Mouse (Mus musculus): Measurements from ENCODE around the gene Ccdc96. TPM values are rescaled to one million over a fixed set of nuclear protein-coding genes. Genes with fewer than 3 reads are reported as not detected.

Gene Ccdc96
- polyA plus RNA-seq, 1 experiment from 2014 or later = 0.10 TPM

DNA sequence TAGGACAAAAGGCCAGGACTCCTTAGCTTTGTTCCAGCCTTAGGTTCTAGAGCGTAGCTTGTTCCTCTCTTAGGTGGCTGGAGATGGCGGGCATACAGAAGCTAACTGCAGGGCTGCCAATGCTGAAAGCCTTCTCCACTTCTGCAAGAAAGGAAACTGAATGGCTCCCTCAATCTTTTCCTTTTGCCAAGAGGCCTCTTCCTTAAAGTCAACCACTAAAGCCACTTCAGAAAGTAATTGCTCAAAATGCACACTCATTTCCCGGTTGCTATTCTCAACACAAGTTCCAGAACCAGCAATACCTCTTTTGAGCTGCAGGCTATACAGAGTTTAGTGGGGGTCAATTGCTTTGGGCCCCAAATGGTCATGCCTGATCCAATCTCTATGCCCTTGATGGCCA lies 6.9 kb upstream of the Ccdc96 start:
- no peak overlapping the region for H3K9ac ChIP-seq
- no peak overlapping the region for H3K27ac ChIP-seq
- H3K4me2 ChIP-seq = no peak overlapping the region
- H3K4me1 ChIP-seq = peaks cover 11% of the 10 kb centered on the region
- no peak overlapping the region for H3K4me3 ChIP-seq
- peaks cover 33% of the 10 kb centered on the region for H3K36me3 ChIP-seq
- 90% methylated on average over 3 of the region's 3 CpGs for WGBS
- no peak for ATAC-seq (ENCODE audit: insufficient number of reproducible peaks, low FRiP score, low TSS enrichment, low read depth)
- H3K9me3 ChIP-seq = no peaks in the 10 kb centered on the region
- no peaks in the 10 kb centered on the region for H3K27me3 ChIP-seq

DNA sequence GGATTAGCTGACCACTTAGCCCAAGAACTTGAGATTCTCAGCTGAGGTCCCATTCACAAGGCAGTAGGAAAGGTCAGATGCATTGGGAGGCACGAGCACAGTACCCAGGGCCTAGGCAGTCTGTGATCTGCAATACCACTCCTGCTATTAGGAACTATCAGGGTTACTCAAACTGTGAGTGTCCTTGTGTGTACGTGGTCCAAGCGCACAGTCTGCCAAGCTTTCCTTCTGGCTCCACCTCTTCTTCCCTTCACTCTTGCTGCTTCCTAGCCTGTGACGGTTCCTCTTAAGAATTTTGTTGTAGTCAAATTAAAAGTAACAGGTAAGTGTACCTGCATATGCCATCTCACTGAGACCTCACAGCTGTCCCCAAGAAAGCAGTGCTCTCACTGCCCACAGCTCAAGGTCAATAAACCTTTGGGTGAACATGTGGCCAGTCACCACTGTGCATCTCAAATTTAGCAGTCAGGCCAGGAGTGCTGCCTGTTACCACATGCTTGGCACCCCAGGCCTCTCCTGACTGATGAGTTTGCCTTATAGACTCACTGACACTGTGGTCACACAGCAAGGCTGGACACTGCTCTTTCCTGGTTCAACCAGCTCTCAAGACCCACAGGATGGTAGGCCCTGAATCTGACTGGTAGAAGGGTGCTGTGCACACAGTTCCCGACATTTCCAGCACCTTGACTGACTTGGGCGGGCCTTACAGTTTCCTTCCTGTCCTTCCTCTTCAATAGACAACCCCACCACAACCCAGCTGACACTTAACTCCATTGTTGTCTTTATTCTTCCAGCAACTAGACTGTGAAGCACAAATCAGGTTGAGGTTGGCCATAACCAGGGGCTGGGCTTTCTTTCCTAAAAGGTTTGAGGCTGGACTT lies 5.6 kb upstream of the Ccdc96 start:
- Histone ChIP-seq H3K27ac (no peak overlapping the region), H3K4me1 (peaks cover 20% of the 10 kb centered on the region), H3K9me3 (no peaks in the 10 kb centered on the region), H3K4me2 (no peak overlapping the region), H3K9ac (no peak overlapping the region), H3K36me3 (peaks cover 23% of the 10 kb centered on the region), H3K4me3 (no peak overlapping the region), H3K27me3 (no peaks in the 10 kb centered on the region)
- ATAC-seq (ENCODE audit: insufficient number of reproducible peaks, low FRiP score, low TSS enrichment, low read depth) = no peak
- 87% methylated on average over 6 of the region's 6 CpGs for WGBS

DNA sequence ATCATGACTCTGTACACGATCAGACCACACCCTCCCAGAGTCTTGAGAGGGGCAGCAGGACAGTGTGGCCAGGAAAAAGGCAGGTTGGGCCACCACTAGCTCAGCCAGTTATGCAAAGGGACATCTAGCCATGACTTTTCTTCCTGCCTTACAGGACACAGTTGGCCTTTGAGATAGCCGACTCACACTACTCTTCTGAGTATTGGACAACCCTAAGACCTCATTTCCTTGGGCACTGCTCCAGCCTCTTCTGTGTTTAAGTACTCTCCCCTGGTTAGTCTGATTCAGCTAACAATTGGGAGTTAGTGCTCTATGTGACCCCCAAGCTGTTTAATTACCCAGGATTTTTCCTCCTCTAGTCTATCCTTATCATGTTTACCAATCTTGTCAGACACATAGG lies 4.7 kb upstream of the Ccdc96 start:
- Histone ChIP-seq H3K27me3 (peaks cover 2% of the 10 kb centered on the region), H3K9ac (no peak overlapping the region), H3K36me3 (peaks cover 18% of the 10 kb centered on the region), H3K4me3 (no peak overlapping the region), H3K4me2 (no peak overlapping the region), H3K27ac (no peak overlapping the region), H3K4me1 (peaks cover 23% of the 10 kb centered on the region), H3K9me3 (no peaks in the 10 kb centered on the region)
- ATAC-seq (ENCODE audit: insufficient number of reproducible peaks, low FRiP score, low TSS enrichment, low read depth) = no peak
- WGBS = 71% methylated on average over 2 of the region's 2 CpGs

DNA sequence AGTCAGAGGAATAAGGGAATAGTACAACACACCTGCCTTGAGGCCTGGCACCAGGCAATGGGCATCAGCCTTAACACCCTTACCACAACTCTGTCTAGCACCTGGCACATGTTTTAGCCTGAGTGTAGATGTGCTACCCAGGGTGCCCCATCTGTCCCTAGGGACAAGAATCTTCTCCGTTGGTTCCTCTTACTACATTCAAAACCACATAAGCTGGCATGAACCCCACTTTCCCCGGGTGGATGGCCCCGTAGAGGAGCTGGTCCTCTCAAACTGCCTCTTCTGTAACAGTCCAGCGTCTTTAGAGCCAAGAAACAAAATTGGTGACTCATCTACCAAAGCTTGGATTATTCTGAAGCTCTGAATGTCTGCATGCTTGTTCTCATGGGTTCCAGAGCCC lies 4.0 kb upstream of the Ccdc96 start:
- Histone ChIP-seq H3K36me3 (peaks cover 14% of the 10 kb centered on the region), H3K9me3 (no peaks in the 10 kb centered on the region), H3K4me1 (peaks cover 30% of the 10 kb centered on the region), H3K27me3 (peaks cover 9% of the 10 kb centered on the region), H3K4me2 (no peak overlapping the region), H3K9ac (no peak overlapping the region), H3K27ac (no peak overlapping the region), H3K4me3 (no peak overlapping the region)
- ATAC-seq (ENCODE audit: insufficient number of reproducible peaks, low FRiP score, low TSS enrichment, low read depth) = no peak
- 83% methylated on average over 4 of the region's 4 CpGs for WGBS

DNA sequence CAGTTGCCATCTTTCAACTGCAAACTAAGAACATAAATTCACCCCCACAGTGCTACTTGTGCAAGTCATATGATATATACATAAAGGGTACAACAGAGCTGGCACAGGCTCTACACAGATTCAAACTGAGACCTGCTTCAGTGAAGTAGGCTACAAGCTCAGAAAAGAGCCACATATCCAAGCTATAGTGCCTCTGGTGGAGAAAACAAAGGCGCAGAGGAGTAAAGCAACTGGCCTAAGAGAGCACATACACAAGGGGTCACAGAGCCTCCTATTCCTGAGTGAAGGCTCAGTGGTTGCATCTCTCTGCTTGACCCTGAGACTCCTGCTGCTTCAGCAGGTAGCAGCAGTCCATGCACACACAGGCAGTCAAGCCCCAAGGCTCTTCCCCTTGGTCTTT lies 3.3 kb upstream of the Ccdc96 start:
- peaks cover 6% of the 10 kb centered on the region for H3K36me3 ChIP-seq
- H3K4me2 ChIP-seq = no peak overlapping the region
- ATAC-seq (ENCODE audit: insufficient number of reproducible peaks, low FRiP score, low TSS enrichment, low read depth) = no peak
- peaks cover 16% of the 10 kb centered on the region for H3K27me3 ChIP-seq
- peaks cover 30% of the 10 kb centered on the region for H3K4me1 ChIP-seq
- H3K9ac ChIP-seq = no peak overlapping the region
- no peak overlapping the region for H3K4me3 ChIP-seq
- WGBS = 73% methylated on average over 1 of the region's 1 CpGs
- H3K9me3 ChIP-seq = no peaks in the 10 kb centered on the region
- no peak overlapping the region for H3K27ac ChIP-seq

DNA sequence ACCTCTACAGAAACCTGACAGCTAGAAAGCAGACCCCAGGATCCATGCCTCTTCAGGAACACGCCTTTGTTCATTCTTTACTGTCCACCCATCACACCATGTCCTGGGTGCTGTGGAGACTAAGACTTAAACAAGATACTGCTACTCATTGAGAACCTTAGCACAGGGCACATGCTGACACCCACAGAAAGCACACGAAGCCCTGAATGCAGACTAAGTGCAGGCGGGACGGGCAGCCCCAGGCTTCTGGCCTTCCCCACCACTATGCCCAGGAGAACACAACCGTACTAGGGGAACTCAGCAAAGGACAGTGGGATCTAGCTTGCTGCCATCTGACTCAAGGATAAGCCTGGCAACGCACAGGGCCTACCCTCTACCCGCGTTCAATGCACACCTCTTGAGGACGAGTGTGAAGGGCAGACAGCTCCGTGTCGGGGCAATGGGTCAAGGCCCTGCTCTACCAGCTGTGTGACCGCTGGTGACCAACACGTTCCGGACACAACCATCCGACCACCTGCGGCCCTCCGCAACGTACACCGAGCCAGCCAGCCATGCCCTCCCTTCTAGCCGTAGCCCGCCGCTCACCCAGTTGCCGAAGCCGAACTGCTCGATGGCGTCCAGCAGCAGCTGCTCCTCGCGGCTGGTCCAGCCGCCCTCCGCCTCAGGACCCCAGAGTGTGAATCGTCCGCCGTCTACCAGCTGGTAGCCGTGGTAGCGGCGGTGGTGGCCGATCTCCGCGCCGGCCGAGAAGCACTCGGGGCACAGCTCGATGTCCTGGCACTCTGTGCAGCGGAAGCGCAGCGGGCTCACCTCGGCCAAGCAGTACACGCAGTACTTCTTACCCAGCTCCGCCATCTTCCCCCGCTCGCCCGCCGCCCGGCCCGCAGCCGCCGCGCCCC lies 936 bp upstream of the Ccdc96 start:
- ATAC-seq (ENCODE audit: insufficient number of reproducible peaks, low FRiP score, low TSS enrichment, low read depth) = no peak; the same call in 1 of the 2 replicates
- peak overlapping the region; percentile 77 for H3K27ac ChIP-seq
- WGBS = 1% methylated on average over 58 of the region's 58 CpGs

DNA sequence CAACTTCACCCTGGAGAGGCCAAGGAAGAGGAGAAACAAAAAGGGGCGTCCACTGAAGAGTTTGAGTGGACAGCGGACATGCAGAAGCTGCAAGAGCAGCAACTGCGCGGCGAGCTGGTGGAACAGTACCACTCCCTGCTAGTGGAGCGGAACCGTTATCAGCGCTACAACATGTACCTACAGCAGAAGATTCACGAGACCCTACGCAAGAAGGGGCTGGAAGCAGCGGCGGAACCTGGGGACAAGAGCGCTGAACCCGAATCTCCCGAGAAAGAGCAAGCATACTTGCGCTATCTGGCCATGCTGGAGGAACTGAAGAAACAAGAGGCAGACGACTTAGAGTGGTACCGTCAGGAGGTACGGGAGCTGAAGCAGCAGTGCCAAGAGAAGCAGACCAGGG lies 918 bp downstream of the Ccdc96 start:
- H3K4me1 ChIP-seq = peaks cover 28% of the 10 kb centered on the region
- 37% methylated on average over 19 of the region's 19 CpGs for WGBS
- no peaks in the 10 kb centered on the region for H3K9me3 ChIP-seq
- H3K4me3 ChIP-seq = peak overlapping the region; percentile 92
- H3K27ac ChIP-seq = no peak overlapping the region
- H3K36me3 ChIP-seq = no peaks in the 10 kb centered on the region
- H3K4me2 ChIP-seq = peak overlapping the region; percentile 87
- no peak overlapping the region for H3K9ac ChIP-seq
- ATAC-seq (ENCODE audit: insufficient number of reproducible peaks, low FRiP score, low TSS enrichment, low read depth) = no peak
- H3K27me3 ChIP-seq = peaks cover 27% of the 10 kb centered on the region

More for the DNA sequence above, 936 bp upstream of the Ccdc96 start:
- no peaks in the 10 kb centered on the region for H3K9me3 ChIP-seq
- H3K36me3 ChIP-seq = no peaks in the 10 kb centered on the region
- peak overlapping the region; percentile 92 for H3K4me3 ChIP-seq
- H3K4me2 ChIP-seq = peak overlapping the region; percentile 58
- H3K9ac ChIP-seq = peak overlapping the region; percentile 69
- peaks cover 28% of the 10 kb centered on the region for H3K4me1 ChIP-seq
- H3K27me3 ChIP-seq = peaks cover 27% of the 10 kb centered on the region

DNA sequence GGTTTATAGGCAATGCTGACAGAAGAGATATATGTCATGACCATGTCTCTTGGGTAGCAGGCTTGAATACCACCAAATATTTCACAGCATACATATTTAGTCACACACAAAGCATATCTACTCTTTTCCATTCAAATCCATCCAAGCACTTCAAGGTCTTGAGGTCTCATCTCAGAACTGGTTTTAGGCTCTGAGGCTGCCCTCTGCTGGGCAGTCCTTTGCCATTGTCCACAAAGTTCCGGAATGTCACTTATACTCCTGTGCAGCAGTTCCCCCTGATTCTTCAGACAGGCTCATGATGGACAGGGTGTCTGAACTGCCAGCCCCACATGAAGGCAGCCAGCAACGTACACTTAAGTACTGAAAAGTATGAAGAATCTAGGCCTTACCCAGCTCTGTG lies 4.8 kb downstream of the Ccdc96 start:
- H3K9ac ChIP-seq = no peak overlapping the region
- H3K27me3 ChIP-seq = peaks cover 27% of the 10 kb centered on the region
- H3K4me2 ChIP-seq = no peak overlapping the region
- no peaks in the 10 kb centered on the region for H3K9me3 ChIP-seq
- WGBS = 57% methylated on average over 2 of the region's 2 CpGs
- H3K27ac ChIP-seq = no peak overlapping the region
- ATAC-seq (ENCODE audit: insufficient number of reproducible peaks, low FRiP score, low TSS enrichment, low read depth) = no peak
- peaks cover 35% of the 10 kb centered on the region for H3K36me3 ChIP-seq
- H3K4me1 ChIP-seq = peaks cover 10% of the 10 kb centered on the region
- H3K4me3 ChIP-seq = no peak overlapping the region

DNA sequence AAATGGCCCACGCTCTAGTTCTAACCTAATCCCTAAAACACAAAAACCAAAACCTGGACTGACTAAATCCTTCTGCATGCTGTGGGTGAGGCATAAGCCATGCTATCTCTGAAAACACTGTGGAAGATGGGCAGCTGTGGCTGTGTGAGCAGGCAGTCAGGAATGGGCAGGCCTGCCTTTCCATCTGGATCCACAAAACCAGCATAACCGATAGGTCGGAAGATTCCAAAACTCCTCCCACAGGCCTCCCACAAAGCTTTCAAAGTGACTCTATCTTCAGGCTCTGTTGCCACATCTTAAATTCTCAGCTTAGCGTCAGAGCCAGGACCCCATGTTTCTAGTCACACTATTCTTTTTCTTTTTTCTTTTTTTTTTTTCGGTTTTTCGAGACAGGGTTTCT lies 9.5 kb downstream of the Ccdc96 start:
- H3K27me3 ChIP-seq = no peaks in the 10 kb centered on the region
- ATAC-seq (ENCODE audit: insufficient number of reproducible peaks, low FRiP score, low TSS enrichment, low read depth) = no peak
- no peak overlapping the region for H3K4me2 ChIP-seq
- no peak overlapping the region for H3K4me3 ChIP-seq
- 85% methylated on average over 6 of the region's 6 CpGs for WGBS
- H3K36me3 ChIP-seq = peaks cover 71% of the 10 kb centered on the region
- H3K4me1 ChIP-seq = no peaks in the 10 kb centered on the region
- H3K27ac ChIP-seq = no peak overlapping the region
- H3K9ac ChIP-seq = no peak overlapping the region
- H3K9me3 ChIP-seq = no peaks in the 10 kb centered on the region

DNA sequence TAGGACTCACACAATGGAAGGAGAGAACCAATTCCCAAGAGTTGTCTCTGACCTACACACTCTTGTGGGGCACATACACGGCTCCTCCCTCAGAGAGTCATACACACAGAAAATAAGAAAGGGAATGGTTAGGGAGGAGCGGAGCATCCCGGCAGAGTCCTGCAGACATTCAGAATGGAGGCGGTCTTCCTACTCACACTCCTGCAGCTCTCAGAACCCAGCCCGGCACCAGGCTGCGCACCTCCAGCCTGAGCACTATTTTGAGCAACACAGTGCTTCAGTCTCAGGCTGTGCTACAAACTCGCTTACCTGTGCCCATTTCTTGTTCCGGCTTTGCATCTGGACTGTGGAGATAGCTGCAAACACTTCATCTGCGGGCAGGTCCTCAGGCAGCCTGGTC lies 10.3 kb downstream of the Ccdc96 start:
- Histone ChIP-seq H3K4me3 (no peak overlapping the region), H3K4me1 (no peaks in the 10 kb centered on the region), H3K36me3 (peaks cover 74% of the 10 kb centered on the region), H3K27me3 (no peaks in the 10 kb centered on the region), H3K9ac (no peak overlapping the region), H3K27ac (no peak overlapping the region), H3K9me3 (no peaks in the 10 kb centered on the region), H3K4me2 (no peak overlapping the region)
- ATAC-seq (ENCODE audit: insufficient number of reproducible peaks, low FRiP score, low TSS enrichment, low read depth) = no peak
- 95% methylated on average over 9 of the region's 9 CpGs for WGBS

DNA sequence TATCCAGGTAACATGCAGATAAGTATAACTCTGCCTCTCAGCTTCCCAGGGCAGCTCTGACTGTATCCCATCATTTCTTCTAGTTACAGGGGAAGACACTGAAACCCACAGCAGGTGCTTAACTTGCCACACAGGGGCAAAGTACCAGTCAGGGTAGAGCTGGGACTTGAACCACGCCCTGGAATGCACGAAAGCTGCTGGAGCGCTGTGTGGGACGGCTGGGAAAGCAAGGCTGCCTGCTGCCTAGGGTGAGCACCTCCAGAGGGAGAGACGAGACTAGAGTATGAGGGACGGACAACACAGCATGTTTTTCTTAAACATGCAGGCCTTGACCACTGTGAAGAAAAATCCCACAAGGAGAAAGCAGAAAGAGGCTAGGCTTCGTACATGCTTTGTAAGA lies 20.8 kb downstream of the Ccdc96 start:
- Histone ChIP-seq H3K4me1 (no peaks in the 10 kb centered on the region), H3K4me3 (no peak overlapping the region), H3K27me3 (no peaks in the 10 kb centered on the region), H3K9ac (no peak overlapping the region), H3K9me3 (no peaks in the 10 kb centered on the region), H3K4me2 (no peak overlapping the region), H3K36me3 (peaks cover 90% of the 10 kb centered on the region), H3K27ac (no peak overlapping the region)
- no peak for ATAC-seq (ENCODE audit: insufficient number of reproducible peaks, low FRiP score, low TSS enrichment, low read depth)
- 90% methylated on average over 7 of the region's 7 CpGs for WGBS

DNA sequence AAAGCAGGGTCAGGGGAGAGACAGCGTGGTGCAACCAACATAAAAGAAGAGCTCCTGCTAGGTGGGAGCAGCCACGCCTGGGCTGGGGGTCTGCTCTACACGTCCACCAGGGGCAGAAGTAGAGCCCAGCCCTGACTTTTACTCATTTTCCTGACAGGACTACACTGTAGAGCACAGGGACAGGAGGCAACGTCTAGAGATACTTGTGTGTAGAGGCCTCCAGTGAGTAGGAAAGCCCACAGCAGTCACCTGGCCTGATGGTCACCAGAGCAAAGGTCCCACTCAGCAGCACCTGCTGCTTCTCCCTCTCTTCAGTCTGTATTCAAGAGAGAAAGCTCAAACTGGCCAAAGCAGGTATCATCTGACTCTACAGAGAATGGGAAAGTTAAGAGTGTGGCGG lies 21.3 kb downstream of the Ccdc96 start:
- H3K9me3 ChIP-seq = no peaks in the 10 kb centered on the region
- no peak overlapping the region for H3K27ac ChIP-seq
- no peak overlapping the region for H3K9ac ChIP-seq
- ATAC-seq (ENCODE audit: insufficient number of reproducible peaks, low FRiP score, low TSS enrichment, low read depth) = no peak
- H3K27me3 ChIP-seq = no peaks in the 10 kb centered on the region
- no peaks in the 10 kb centered on the region for H3K4me1 ChIP-seq
- WGBS = 70% methylated on average over 5 of the region's 5 CpGs
- no peak overlapping the region for H3K4me3 ChIP-seq
- peaks cover 89% of the 10 kb centered on the region for H3K36me3 ChIP-seq
- no peak overlapping the region for H3K4me2 ChIP-seq
